Comparison of ENCODE assay signal across 8 mouse cellular contexts in genomic region chr13:112987532-112987943, GRCm38 (mm10). TPM values are rescaled to one million over a fixed set of nuclear protein-coding genes. Genes with fewer than 3 reads are reported as not detected.
A peak's percentile ranks its signal among the peaks of the same experiment; 100 is the strongest.
DNase-seq lines count a peak whose midpoint lies in the region; ATAC-seq lines count a peak whose summit lies in the region.

Gene Ccno (plus strand): TSS chr13:112987802.

- peak; percentile 91 for ATAC-seq in frontal cortex, adult (ENCODE audit: low TSS enrichment)
- peak; percentile 92 for ATAC-seq in hematopoietic stem cell, adult 5-6 weeks (replicated peaks in 1 of 2; ENCODE audit: insufficient read depth in 1 of 2, low FRiP score in 2 of 2, low TSS enrichment in 1 of 2, low read depth in 1 of 2, poor library complexity in 2 of 2, severe bottlenecking in 2 of 2)
- ATAC-seq in lung, embryonic 15.5 days (ENCODE audit: borderline replicate concordance, extremely low read depth, low FRiP score, low TSS enrichment), result peak; percentile 98

- peak; percentile 98 for DNase-seq in MN1 (ENCODE audit: low spot score)
- DNase-seq in cerebellum, adult 9-10 months, result peak; percentile 70
- peak; percentile 80 for DNase-seq in layer of hippocampus, adult 9-10 months (ENCODE audit: low spot score)
- peak; percentile 84 for DNase-seq in ovary, postnatal 10 days (ENCODE audit: low spot score)
- DNase-seq in thymus, postnatal 0 days (ENCODE audit: low spot score), result peak; percentile 97

- peaks cover 43% of the 10 kb centered on the region for H3K4me1 ChIP-seq in lung, embryonic 15.5 days

- no peaks in the 10 kb centered on the region for H3K9me3 ChIP-seq in lung, embryonic 15.5 days

- peak within 1 kb of the TSS; percentile 49 for H3K4me3 ChIP-seq in lung, embryonic 15.5 days

- peak within 1 kb of the TSS; percentile 98 for H3K4me2 ChIP-seq in lung, embryonic 15.5 days

- under 1% methylated on average over 47 of the region's 47 CpGs for WGBS in lung, embryonic 15.5 days

- peak within 1 kb of the TSS; percentile 53 for H3K9ac ChIP-seq in lung, embryonic 15.5 days

- H3K27ac ChIP-seq in lung, embryonic 15.5 days, result peak within 1 kb of the TSS; percentile 27; the same call in 1 of the 2 replicates

- H3K27me3 ChIP-seq in lung, embryonic 15.5 days, result peaks cover 73% of the 10 kb centered on the region

- H3K36me3 ChIP-seq in lung, embryonic 15.5 days, result no peaks in the 10 kb centered on the region

RNA-seq across cellular contexts. Expression of gene Ccno, which starts in this region (rescaled TPM):
- 1.3 and 1.5 TPM in 2 replicates for total RNA-seq in hematopoietic stem cell, adult 5-6 weeks (2017)
- polyA plus RNA-seq in lung, embryonic 15.5 days (2015; fragmentation: Nextera tagmentation; extraction: Ambion mirVana), result 12.3 and 13.5 TPM in 2 replicates
- 1.2 TPM in 2 replicates for polyA plus RNA-seq in thymus, postnatal 0 days (2015; fragmentation: Nextera tagmentation; extraction: Ambion mirVana)

Comparison
In these comparisons a context has a peak if more than half of its experiments do, and no peak if none do; other contexts are left out.
1. Peak in every context shown above with its lines: DNase-seq, ATAC-seq, H3K4me3 ChIP-seq and H3K27ac ChIP-seq.